Mouse (Mus musculus) c-Kit-negative CD71-positive TER-119-positive erythroid progenitor cells, embryonic 14.5 days (primary cell): ENCODE measurements around the gene Atp2a3.

Experiments
- DNase-seq: peaks from one replicate; pipeline ENCODE4 v3.0.0-alpha.2; 2013; ENCODE audit warnings: low read depth, low spot score

Gene Atp2a3

GRCm38 (mm10) chr11:72954216-72954615 lies 6.8 kb upstream of the Atp2a3 start:
- no peak for DNase-seq

- DNase-seq, result no peak
These were observed 5.5 kb upstream of the Atp2a3 start for GRCm38 (mm10) chr11:72955339-72955974.

- DNase-seq, result no peak
These were observed 3.7 kb upstream of the Atp2a3 start for GRCm38 (mm10) chr11:72957318-72957717.

- DNase-seq, result no peak
These were observed 867 bp upstream of the Atp2a3 start for GRCm38 (mm10) chr11:72959924-72960679.

GRCm38 (mm10) chr11:72960723-72961071 lies 272 bp upstream of the Atp2a3 start:
- no peak for DNase-seq

GRCm38 (mm10) chr11:72962378-72962777 lies 1.4 kb downstream of the Atp2a3 start:
- no peak for DNase-seq

GRCm38 (mm10) chr11:72963058-72963788 lies 2.3 kb downstream of the Atp2a3 start:
- DNase-seq, result no peak

GRCm38 (mm10) chr11:72963789-72964294 lies 2.9 kb downstream of the Atp2a3 start:
- no peak for DNase-seq

GRCm38 (mm10) chr11:72974995-72975503 lies 14.1 kb downstream of the Atp2a3 start:
- no peak for DNase-seq

- DNase-seq, result no peak
These were observed 21.5 kb downstream of the Atp2a3 start for GRCm38 (mm10) chr11:72982516-72982915.

GRCm38 (mm10) chr11:72983283-72983682 lies 22.3 kb downstream of the Atp2a3 start:
- DNase-seq, result no peak

- DNase-seq, result no peak
These were observed 25.8 kb downstream of the Atp2a3 start for GRCm38 (mm10) chr11:72986745-72987144.

GRCm38 (mm10) chr11:72987234-72987633 lies 26.3 kb downstream of the Atp2a3 start:
- no peak for DNase-seq

- DNase-seq, result no peak
These were observed 26.8 kb downstream of the Atp2a3 start for GRCm38 (mm10) chr11:72987807-72988206.

- no peak for DNase-seq
These were observed 28.1 kb downstream of the Atp2a3 start for GRCm38 (mm10) chr11:72989044-72989443.

GRCm38 (mm10) chr11:72990688-72991087 lies 29.7 kb downstream of the Atp2a3 start:
- no peak for DNase-seq

GRCm38 (mm10) chr11:72991961-72992360 lies 31.0 kb downstream of the Atp2a3 start:
- DNase-seq, result no peak

GRCm38 (mm10) chr11:72996346-72996745 lies 35.4 kb downstream of the Atp2a3 start:
- no peak for DNase-seq

GRCm38 (mm10) chr11:72996781-72997180 lies 35.8 kb downstream of the Atp2a3 start:
- DNase-seq, result no peak

- no peak for DNase-seq
These were observed 36.8 kb downstream of the Atp2a3 start for GRCm38 (mm10) chr11:72997529-72998326.

- no peak for DNase-seq
These were observed 37.8 kb downstream of the Atp2a3 start, which contains the start of gene P2rx1 for GRCm38 (mm10) chr11:72998771-72999170. P2rx1 (plus strand) TSS chr11:72999103.
